Mouse (Mus musculus) kidney, adult 9 months (tissue): ENCODE results near the gene Coq5.
A peak's percentile ranks its signal among the peaks of the same experiment; 100 is the strongest.

Experiments
- DNase-seq: peaks from one replicate; pipeline ENCODE4 v3.0.0; 2022

The Coq5 gene

GRCm38 (mm10) chr5:115279226-115280049 is at the start of gene Coq5:
Gene Coq5, plus strand, starts transcription at chr5:115279666.
- peak; percentile 84 for DNase-seq

- DNase-seq = no peak
These were observed 48.5 kb upstream of the Coq5 start for GRCm38 (mm10) chr5:115230830-115231551.

GRCm38 (mm10) chr5:115231552-115232120 is 47.8 kb upstream of the Coq5 start:
- no peak for DNase-seq

- DNase-seq = no peak
These were observed 47.0 kb upstream of the Coq5 start for GRCm38 (mm10) chr5:115232516-115232915.

- no peak for DNase-seq
These were observed 46.3 kb upstream of the Coq5 start for GRCm38 (mm10) chr5:115233031-115233780.

GRCm38 (mm10) chr5:115234519-115234918 is 44.9 kb upstream of the Coq5 start:
- no peak for DNase-seq

GRCm38 (mm10) chr5:115235323-115235771 is 44.1 kb upstream of the Coq5 start:
- peak; percentile 48 for DNase-seq

- DNase-seq = peak; percentile 89
These were observed 43.6 kb upstream of the Coq5 start, which contains the start of gene Pop5 for GRCm38 (mm10) chr5:115235786-115236263. Gene Pop5, plus strand, starts transcription at chr5:115235836.

- peak; percentile 96 for DNase-seq
These were observed 41.4 kb upstream of the Coq5 start for GRCm38 (mm10) chr5:115237803-115238728.

- DNase-seq = peak; percentile 48
These were observed 40.7 kb upstream of the Coq5 start for GRCm38 (mm10) chr5:115238729-115239195.

- DNase-seq = no peak
These were observed 39.3 kb upstream of the Coq5 start for GRCm38 (mm10) chr5:115240191-115240590.

- peak; percentile 58 for DNase-seq
These were observed 24.0 kb upstream of the Coq5 start for GRCm38 (mm10) chr5:115255472-115255871.

- peak; percentile 60 for DNase-seq
These were observed 22.4 kb upstream of the Coq5 start for GRCm38 (mm10) chr5:115256909-115257546.

GRCm38 (mm10) chr5:115260356-115260755 is 19.1 kb upstream of the Coq5 start:
- no peak for DNase-seq

- peak; percentile 33 for DNase-seq
These were observed 18.3 kb upstream of the Coq5 start for GRCm38 (mm10) chr5:115261141-115261540.

GRCm38 (mm10) chr5:115261880-115262279 is 17.6 kb upstream of the Coq5 start:
- DNase-seq = no peak

- DNase-seq = no peak
These were observed 16.8 kb upstream of the Coq5 start for GRCm38 (mm10) chr5:115262502-115263291.

- DNase-seq = no peak
These were observed 13.1 kb upstream of the Coq5 start for GRCm38 (mm10) chr5:115266340-115266739.

- no peak for DNase-seq
These were observed 12.5 kb upstream of the Coq5 start for GRCm38 (mm10) chr5:115266787-115267468.
